Mouse (Mus musculus) testis, adult 2 months (tissue): ENCODE data around the gene Unk.

ENCODE experiments used
- CTCF ChIP-seq: fragments of 200-500 bp; IDR thresholded peaks from 2 replicates; pipeline ENCODE4 v1.5.1; 2012; ENCODE audit warnings: low read depth, mild to moderate bottlenecking, inconsistent platforms, low read length, moderate library complexity; ENCODE audit not compliant: control insufficient read depth, insufficient read depth, insufficient replicate concordance
- POLR2A ChIP-seq: fragments of 200-500 bp; IDR thresholded peaks from 2 replicates; pipeline ENCODE4 v1.6.1; 2012; ENCODE audit warnings: low read depth, mild to moderate bottlenecking, inconsistent platforms, low read length, moderate library complexity; ENCODE audit not compliant: control insufficient read depth

- TF ChIP-seq POLR2A (no peak), CTCF (no peak)
Observed at GRCm38 (mm10) chr11:116045173-116045572, 15.1 kb downstream of the Unk start.
